Mouse (Mus musculus): ENCODE data around the gene Guf1.

Guf1 gene

GRCm38 (mm10) chr5:69556628-69557403, at the start of gene Guf1:
Gene Guf1 (plus strand): TSS chr5:69556923.
- DNase-seq: peak; percentile 91

GRCm38 (mm10) chr5:69507045-69507444, 49.7 kb upstream of the Guf1 start:
- no peak for DNase-seq

- no peak for DNase-seq
These were observed 45.1 kb upstream of the Guf1 start for GRCm38 (mm10) chr5:69511631-69512030.

GRCm38 (mm10) chr5:69512203-69512602, 44.5 kb upstream of the Guf1 start:
- no peak for DNase-seq

GRCm38 (mm10) chr5:69520661-69521278, 36.0 kb upstream of the Guf1 start:
- DNase-seq: no peak

GRCm38 (mm10) chr5:69522064-69522463, 34.7 kb upstream of the Guf1 start:
- no peak for DNase-seq

GRCm38 (mm10) chr5:69523944-69524343, 32.8 kb upstream of the Guf1 start:
- no peak for DNase-seq

- DNase-seq: no peak
These were observed 15.0 kb upstream of the Guf1 start for GRCm38 (mm10) chr5:69541680-69542079.

- DNase-seq: no peak
These were observed 14.2 kb upstream of the Guf1 start, which contains the start of gene Yipf7 for GRCm38 (mm10) chr5:69542489-69542888. Gene Yipf7 (minus strand): TSS chr5:69542648.

GRCm38 (mm10) chr5:69557404-69557935, 747 bp downstream of the Guf1 start:
- no peak for DNase-seq

- peak; percentile 81 for DNase-seq
These were observed 35.1 kb downstream of the Guf1 start, which contains the start of gene Gnpda2 for GRCm38 (mm10) chr5:69591640-69592461. Gene Gnpda2 (minus strand): TSS chr5:69592340.

- DNase-seq: no peak
These were observed 44.3 kb downstream of the Guf1 start for GRCm38 (mm10) chr5:69601027-69601426.

GRCm38 (mm10) chr5:69613209-69613796, 56.6 kb downstream of the Guf1 start:
- DNase-seq: no peak

- DNase-seq: no peak
These were observed 64.2 kb downstream of the Guf1 start for GRCm38 (mm10) chr5:69620899-69621298.
